Mouse (Mus musculus): ENCODE results near the gene Mpdu1.
"Not testable (repeated sequence)": the region's sequence is repeated elsewhere in the genome, so short reads cannot be mapped to it uniquely, and the experiment has no call there.

The Mpdu1 gene

GRCm38 (mm10) chr11:69621571-69622268 lies 40.7 kb downstream of the Mpdu1 start, which contains the start of gene Sat2:
Gene Sat2 (plus strand): TSS chr11:69622024.
- no peak for DNase-seq (ENCODE audit: low spot score)

GRCm38 (mm10) chr11:69620394-69621081 lies 41.9 kb downstream of the Mpdu1 start:
- no peak for DNase-seq (ENCODE audit: low spot score)

- no peak for DNase-seq (ENCODE audit: low spot score)
Measured at GRCm38 (mm10) chr11:69617805-69618204, 44.6 kb downstream of the Mpdu1 start, which contains the start of gene Shbg. Gene Shbg (minus strand): TSS chr11:69617905.

GRCm38 (mm10) chr11:69616781-69617180 lies 45.7 kb downstream of the Mpdu1 start:
- DNase-seq (ENCODE audit: low spot score): no peak

- DNase-seq (ENCODE audit: low spot score): not testable (repeated sequence)
Measured at GRCm38 (mm10) chr11:69614257-69614588, 48.2 kb downstream of the Mpdu1 start.

- no peak for DNase-seq (ENCODE audit: low spot score)
Measured at GRCm38 (mm10) chr11:69613553-69614256, 48.7 kb downstream of the Mpdu1 start.

GRCm38 (mm10) chr11:69610899-69611298 lies 51.5 kb downstream of the Mpdu1 start:
- no peak for DNase-seq (ENCODE audit: low spot score)

- DNase-seq (ENCODE audit: low spot score): no peak
Measured at GRCm38 (mm10) chr11:69609416-69609815, 53.0 kb downstream of the Mpdu1 start.

- no peak for DNase-seq (ENCODE audit: low spot score)
Measured at GRCm38 (mm10) chr11:69608525-69608924, 53.9 kb downstream of the Mpdu1 start.

- no peak for DNase-seq (ENCODE audit: low spot score)
Measured at GRCm38 (mm10) chr11:69606832-69607231, 55.6 kb downstream of the Mpdu1 start.

Measured in ovary, postnatal 10 days (tissue).